Mouse (Mus musculus) stomach, postnatal 0 days (tissue): ENCODE measurements around the gene Crim1.

Experiments
- CTCF ChIP-seq: IDR thresholded peaks from 2 replicates; pipeline ENCODE4 v1.5.1; 2016; ENCODE audit warnings: antibody characterized with exemption, low read depth, mild to moderate bottlenecking, moderate library complexity
- EP300 ChIP-seq: optimal IDR thresholded peaks from 2 replicates; pipeline ENCODE3; 2016; ENCODE audit warnings: antibody characterized with exemption

DNA sequence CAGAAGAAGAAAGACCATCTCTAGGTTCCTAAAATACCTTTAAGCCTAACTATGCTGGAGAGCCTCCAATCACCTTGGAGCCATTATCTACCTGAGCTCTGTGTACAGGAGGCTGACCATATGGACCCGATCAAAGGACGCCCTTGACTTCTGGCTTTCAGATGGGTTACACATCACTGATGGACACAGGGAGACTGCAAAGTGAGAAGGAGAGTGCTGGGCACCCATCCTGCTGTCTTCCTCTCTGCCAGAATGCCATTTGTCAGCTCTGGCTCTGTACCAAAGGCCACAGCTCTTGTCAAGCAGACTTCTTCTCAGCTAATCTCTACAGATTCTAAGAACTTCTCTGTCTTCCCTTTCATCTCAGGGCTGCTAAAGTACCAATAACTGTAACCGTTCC, 205.3 kb downstream of the Crim1 start:
- TF ChIP-seq CTCF: no peak
- TF ChIP-seq EP300: no peak
